Comparison of ENCODE assay signal across 16 mouse cellular contexts in genomic region chr10:115569712-115570491, GRCm38 (mm10). TPM values are rescaled to one million over a fixed set of nuclear protein-coding genes. Genes with fewer than 3 reads are reported as not detected.
DNase-seq lines count a peak whose midpoint lies in the region; ATAC-seq and TF ChIP-seq lines count a peak whose summit lies in the region.
"Had no signal": no experiment of that assay in that cellular context is flagged by ENCODE, and none has a peak within 500 bp of the region (broad histone marks: within the 10 kb centered on the region; RNA-seq: fewer than 3 reads in every experiment).

A930009A15Rik (plus strand) TSS chr10:115569986.

- 46% methylated on average over 15 of the region's 15 CpGs for WGBS in hindbrain, postnatal 0 days
- WGBS in olfactory bulb, adult 2 months, result 52% methylated on average over 15 of the region's 15 CpGs
- 71% methylated on average over 15 of the region's 15 CpGs for WGBS in heart, adult 2 months

- H3K9ac ChIP-seq in hindbrain, postnatal 0 days (replicated peaks; ENCODE audit: low read length), result no peak within 1 kb of the TSS; the same call in 1 of the 2 replicates
- no peak within 1 kb of the TSS for H3K9ac ChIP-seq in heart, adult 2 months (ENCODE audit: low read depth, low read length)
- H3K9ac ChIP-seq: limb, embryonic 13.5 days had no signal

- no peaks in the 10 kb centered on the region for H3K9me3 ChIP-seq in hindbrain, postnatal 0 days (ENCODE audit: low read length)
- H3K9me3 ChIP-seq: limb, embryonic 13.5 days had no signal

- H3K79me2 ChIP-seq in heart, adult 2 months (replicated peaks; ENCODE audit: control insufficient read depth, insufficient read depth, low read length), result no peaks in the 10 kb centered on the region

- ATAC-seq in hindbrain, postnatal 0 days, result peak; percentile 46; the same call in 1 of the 2 replicates
- ATAC-seq: inflammation-experienced regulatory T-cells, adult 6 months had no signal

- H3K4me1 ChIP-seq in cortical plate, adult 2 months (ENCODE audit: control insufficient read depth, insufficient read depth, low read length), result no peaks in the 10 kb centered on the region
- no peaks in the 10 kb centered on the region for H3K4me1 ChIP-seq in hindbrain, postnatal 0 days (ENCODE audit: insufficient read depth, low read length)
- peaks cover 6% of the 10 kb centered on the region; the same call in 1 of the 2 replicates for H3K4me1 ChIP-seq in olfactory bulb, adult 2 months (ENCODE audit: control insufficient read depth, insufficient read depth, low read length)
- no peaks in the 10 kb centered on the region for H3K4me1 ChIP-seq in heart, adult 2 months (ENCODE audit: control insufficient read depth, insufficient read depth, low read length)
- H3K4me1 ChIP-seq: limb, embryonic 13.5 days had no signal

- peak within 1 kb of the TSS; percentile 6 for H3K27ac ChIP-seq in layer of hippocampus, adult 2 months
- no peak within 1 kb of the TSS for H3K27ac ChIP-seq in cortical plate, adult 2 months (ENCODE audit: insufficient read depth, low read length)
- H3K27ac ChIP-seq in hindbrain, postnatal 0 days, result peak within 1 kb of the TSS; percentile 66
- H3K27ac ChIP-seq in olfactory bulb, adult 2 months (ENCODE audit: insufficient read depth, low read depth, low read length), result peak within 1 kb of the TSS; percentile 50
- H3K27ac ChIP-seq in heart, adult 2 months, result no peak within 1 kb of the TSS
- H3K27ac ChIP-seq: limb, embryonic 13.5 days had no signal

- TF ChIP-seq CTCF in layer of hippocampus, adult 2 months (conservative IDR thresholded peaks at IDR 0.05), result no peak
- TF ChIP-seq CTCF in cortical plate, adult 2 months (IDR thresholded peaks at IDR 0.05; ENCODE audit: extremely low read depth, insufficient read depth, low read length), result no peak
- no peak for TF ChIP-seq CTCF in hindbrain, postnatal 0 days (IDR thresholded peaks at IDR 0.05; ENCODE audit: low read depth)
- no peak for TF ChIP-seq CTCF in olfactory bulb, adult 2 months (IDR thresholded peaks at IDR 0.05; ENCODE audit: insufficient read depth, low read depth, low read length)
- TF ChIP-seq CTCF in heart, adult 2 months (IDR thresholded peaks at IDR 0.05), result no peak

- TF ChIP-seq POLR2A in cortical plate, adult 2 months (IDR thresholded peaks at IDR 0.05; ENCODE audit: extremely low read depth, insufficient read depth, low read length), result 0 out of 2 replicates have a peak, but pooled peaks have one; percentile 26
- TF ChIP-seq POLR2A in olfactory bulb, adult 2 months (IDR thresholded peaks at IDR 0.05; ENCODE audit: insufficient read depth, low read depth, low read length), result no peak
- no peak for TF ChIP-seq POLR2A in heart, adult 2 months (IDR thresholded peaks at IDR 0.05; ENCODE audit: insufficient read depth, low read depth, low read length)

- H3K4me3 ChIP-seq in layer of hippocampus, adult 2 months, result no peak within 1 kb of the TSS; the same call in 1 of the 2 replicates
- no peak within 1 kb of the TSS for H3K4me3 ChIP-seq in cortical plate, adult 2 months (ENCODE audit: insufficient read depth, low read length)
- H3K4me3 ChIP-seq in hindbrain, postnatal 0 days (ENCODE audit: low read length), result peak within 1 kb of the TSS; percentile 6; the same call in 1 of the 2 replicates
- peak within 1 kb of the TSS; percentile 18 for H3K4me3 ChIP-seq in olfactory bulb, adult 2 months (ENCODE audit: insufficient read depth, low read depth, low read length)
- no peak within 1 kb of the TSS for H3K4me3 ChIP-seq in heart, adult 2 months
- H3K4me3 ChIP-seq: limb, embryonic 13.5 days had no signal

- H3K36me3 ChIP-seq in hindbrain, postnatal 0 days (ENCODE audit: insufficient read depth, low read length), result no peaks in the 10 kb centered on the region
- no peaks in the 10 kb centered on the region for H3K36me3 ChIP-seq in heart, adult 2 months (ENCODE audit: control insufficient read depth, insufficient read depth, low read length)
- H3K36me3 ChIP-seq: limb, embryonic 13.5 days had no signal

- DNase-seq in layer of hippocampus, adult 2 months (ENCODE audit: low spot score in 2 of 2), result no peak
- DNase-seq in layer of hippocampus, postnatal 36 days, result no peak
- peak; percentile 40 for DNase-seq in hindbrain, postnatal 0 days (ENCODE audit: low spot score)
- no peak for DNase-seq in lung, postnatal 4 days
- DNase-seq in heart, adult 2 months, result no peak
- DNase-seq: adrenal gland, postnatal 10 days; gastrocnemius, postnatal 25 days; kidney, postnatal 14 days; lung, adult 18-20 months; right cerebral cortex, postnatal 25 days had no signal

- H3K4me2 ChIP-seq in hindbrain, postnatal 0 days (ENCODE audit: low read depth, low read length), result peak within 1 kb of the TSS; percentile 33
- H3K4me2 ChIP-seq: limb, embryonic 13.5 days had no signal

- TF ChIP-seq EP300 in heart, adult 2 months (IDR thresholded peaks at IDR 0.05; ENCODE audit: insufficient read depth, low read depth, low read length), result no peak

- intact Hi-C loops in heart, adult 2 months (cut with DNase I), result no loop called here

- H3K27me3 ChIP-seq in hindbrain, postnatal 0 days (ENCODE audit: insufficient read depth, low read length), result no peaks in the 10 kb centered on the region
- no peaks in the 10 kb centered on the region for H3K27me3 ChIP-seq in heart, adult 2 months (ENCODE audit: control insufficient read depth, insufficient read depth, low read length)

RNA-seq across cellular contexts. Expression of gene A930009A15Rik, which starts in this region (rescaled TPM):
- under 1 TPM in 1 of 2 experiments, not detected in 1; 0.61 TPM for total RNA-seq in layer of hippocampus, adult 2 months (2021)
- total RNA-seq in layer of hippocampus, postnatal 36 days (2021), result under 1 TPM; 0.47 to 0.66 TPM
- polyA plus RNA-seq in cortical plate, adult 2 months (2012; rRNA removed), result 0.38 and 0.70 TPM in 2 replicates
- 1.3 TPM in 1 of 2 replicates, not detected in the other for total RNA-seq in hindbrain, postnatal 0 days (2014; rRNA removed)
- polyA plus RNA-seq in hindbrain, postnatal 0 days (2015; fragmentation: Nextera tagmentation; extraction: Ambion mirVana), result 4.0 and 5.0 TPM in 2 replicates
- not detected in 2 replicates for polyA plus RNA-seq in olfactory bulb, adult 2 months (2012; ENCODE audit: insufficient read depth, insufficient read length, low replicate concordance, missing spikeins)
- total RNA-seq in heart, adult 2 months (2021), result not detected
- not detected in 2 replicates for polyA plus RNA-seq in heart, adult 2 months (2012; rRNA removed)
- total RNA-seq: adrenal gland, postnatal 10 days; gastrocnemius, postnatal 25 days; neutrophil, adult 5-6 weeks had no signal
- polyA plus RNA-seq: heart, embryonic 14.5 days; inflammation-experienced regulatory T-cells, adult 6 months; limb, embryonic 13.5 days had no signal

Comparison
In these comparisons a context has a peak if more than half of its experiments do, and no peak if none do; other contexts are left out.
1. H3K27ac ChIP-seq: peak in layer of hippocampus, adult 2 months (single experiment), hindbrain, postnatal 0 days (single experiment) and olfactory bulb, adult 2 months (single experiment); none in cortical plate, adult 2 months (single experiment) and heart, adult 2 months (single experiment).
2. H3K4me3 ChIP-seq: peak in hindbrain, postnatal 0 days (single experiment) and olfactory bulb, adult 2 months (single experiment); none in layer of hippocampus, adult 2 months (single experiment), cortical plate, adult 2 months (single experiment) and heart, adult 2 months (single experiment).